ENCODE assay signal across 12 mouse cellular contexts in the genomic region with DNA sequence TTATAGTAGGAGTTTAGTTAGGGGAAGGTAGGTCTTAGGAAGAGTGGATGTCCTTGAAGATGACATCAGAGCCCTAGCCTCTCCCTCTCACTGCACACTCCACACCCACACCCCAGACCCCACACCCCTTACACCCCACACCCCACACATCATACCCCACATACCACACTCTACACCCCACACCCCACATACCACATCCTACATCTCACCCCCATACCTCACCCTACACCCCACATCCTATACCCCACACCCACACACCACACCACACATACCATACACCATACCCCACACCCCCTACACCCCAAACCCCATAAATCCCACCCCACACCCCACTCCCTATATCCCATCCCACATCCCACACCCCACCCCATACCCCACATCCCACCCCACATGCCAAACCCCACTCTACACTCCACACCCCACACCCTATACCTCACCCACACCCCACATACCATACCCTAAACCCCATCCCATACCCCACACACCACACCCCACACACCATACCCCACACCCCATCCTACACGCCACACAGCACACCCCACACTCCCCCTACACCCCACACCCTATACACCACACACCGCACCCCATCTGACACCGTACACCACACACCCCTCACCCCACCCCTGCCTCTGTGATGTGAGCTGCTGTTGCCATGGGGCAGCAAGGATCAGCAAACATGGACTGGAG.
DNase-seq lines count a peak whose midpoint lies in the region; ATAC-seq lines count a peak whose summit lies in the region.
"Had no signal": no experiment of that assay in that cellular context is flagged by ENCODE, and none has a peak within 500 bp of the region (broad histone marks: within the 10 kb centered on the region; RNA-seq: fewer than 3 reads in every experiment).

No protein-coding gene starts in this region.

- no peaks in the 10 kb centered on the region for H3K27me3 ChIP-seq in heart, embryonic 12.5 days (replicated peaks)
- H3K27me3 ChIP-seq in midbrain, embryonic 11.5 days (ENCODE audit: control insufficient read depth, insufficient read depth, low read length) = no peaks in the 10 kb centered on the region
- H3K27me3 ChIP-seq in midbrain, embryonic 10.5 days (ENCODE audit: low read depth, poor library complexity, severe bottlenecking) = no peaks in the 10 kb centered on the region
- H3K27me3 ChIP-seq in hindbrain, embryonic 16.5 days (replicated peaks; ENCODE audit: control insufficient read depth, insufficient read depth, low read length) = no peaks in the 10 kb centered on the region
- no peaks in the 10 kb centered on the region for H3K27me3 ChIP-seq in neural tube, embryonic 15.5 days (replicated peaks)

- H3K27ac ChIP-seq in heart, embryonic 12.5 days (ENCODE audit: poor library complexity, severe bottlenecking) = no peak overlapping the region
- no peak overlapping the region for H3K27ac ChIP-seq in midbrain, embryonic 11.5 days (ENCODE audit: low read depth, low read length)
- no peak overlapping the region for H3K27ac ChIP-seq in midbrain, embryonic 10.5 days (replicated peaks)
- no peak overlapping the region for H3K27ac ChIP-seq in hindbrain, embryonic 16.5 days (ENCODE audit: low read depth, low read length)
- H3K27ac ChIP-seq in neural tube, embryonic 15.5 days (replicated peaks) = no peak overlapping the region
- H3K27ac ChIP-seq: heart, embryonic 10.5 days had no signal

- 91% methylated on average over 3 of the region's 3 CpGs for WGBS in heart, embryonic 12.5 days
- WGBS in midbrain, embryonic 11.5 days = 98% methylated on average over 3 of the region's 3 CpGs
- 94% methylated on average over 3 of the region's 3 CpGs for WGBS in midbrain, embryonic 10.5 days
- 91% methylated on average over 3 of the region's 3 CpGs for WGBS in hindbrain, embryonic 16.5 days
- whole genome bisulfite sequencing in neural tube, embryonic 15.5 days = 98% methylated on average over 3 of the region's 3 CpGs

- no peak for DNase-seq in heart, adult 11 months
- DNase-seq in midbrain, embryonic 11.5 days (ENCODE audit: low spot score, missing footprints) = no peak
- DNase-seq in midbrain, embryonic 10.5 days (ENCODE audit: low spot score) = no peak
- DNase-seq in gastrocnemius, postnatal 10 days = no peak
- DNase-seq in frontal cortex, adult 2 months (ENCODE audit: extremely low spot score in 1 of 2, low spot score in 1 of 2) = no peak
- DNase-seq: cerebellum, adult 2 months; embryo, embryonic 11 days had no signal

- ATAC-seq in heart, embryonic 12.5 days (ENCODE audit: insufficient number of reproducible peaks, low FRiP score) = peak; percentile 53; the same call in 1 of the 2 replicates
- peak; percentile 16; the same call in 1 of the 2 replicates for ATAC-seq in midbrain, embryonic 11.5 days (ENCODE audit: low FRiP score)
- peak; percentile 68 for ATAC-seq in hindbrain, embryonic 16.5 days
- peak; percentile 69; the same call in 1 of the 2 replicates for ATAC-seq in neural tube, embryonic 15.5 days (ENCODE audit: low FRiP score)
- ATAC-seq: lung, postnatal 0 days had no signal

- H3K4me3 ChIP-seq in heart, embryonic 12.5 days = no peak overlapping the region
- no peak overlapping the region for H3K4me3 ChIP-seq in midbrain, embryonic 11.5 days (ENCODE audit: low read depth, low read length)
- H3K4me3 ChIP-seq in midbrain, embryonic 10.5 days = no peak overlapping the region
- no peak overlapping the region for H3K4me3 ChIP-seq in hindbrain, embryonic 16.5 days (ENCODE audit: low read length)
- no peak overlapping the region for H3K4me3 ChIP-seq in neural tube, embryonic 15.5 days (replicated peaks)
- H3K4me3 ChIP-seq: heart, embryonic 10.5 days had no signal

- no peaks in the 10 kb centered on the region for H3K9me3 ChIP-seq in heart, embryonic 12.5 days (replicated peaks)
- H3K9me3 ChIP-seq in midbrain, embryonic 11.5 days (ENCODE audit: control insufficient read depth, low read length) = no peaks in the 10 kb centered on the region
- no peaks in the 10 kb centered on the region for H3K9me3 ChIP-seq in midbrain, embryonic 10.5 days (replicated peaks)
- no peaks in the 10 kb centered on the region for H3K9me3 ChIP-seq in hindbrain, embryonic 16.5 days (ENCODE audit: control insufficient read depth, low read length)
- no peaks in the 10 kb centered on the region for H3K9me3 ChIP-seq in neural tube, embryonic 15.5 days (replicated peaks)
- H3K9me3 ChIP-seq: heart, embryonic 10.5 days had no signal

- peaks cover 14% of the 10 kb centered on the region for H3K4me1 ChIP-seq in heart, embryonic 12.5 days (replicated peaks)
- H3K4me1 ChIP-seq in midbrain, embryonic 11.5 days (ENCODE audit: control insufficient read depth, insufficient read depth, low read length) = peaks cover 6% of the 10 kb centered on the region; the same call in 1 of the 2 replicates
- H3K4me1 ChIP-seq in midbrain, embryonic 10.5 days = peaks cover 7% of the 10 kb centered on the region
- peaks cover 4% of the 10 kb centered on the region; the same call in 1 of the 2 replicates for H3K4me1 ChIP-seq in hindbrain, embryonic 16.5 days (ENCODE audit: control insufficient read depth, insufficient read depth, low read depth, low read length)
- H3K4me1 ChIP-seq in neural tube, embryonic 15.5 days = 0 out of 2 replicates have a peak, but pooled peaks cover 4% of the 10 kb centered on the region

- no peak overlapping the region for H3K4me2 ChIP-seq in heart, embryonic 12.5 days
- no peak overlapping the region for H3K4me2 ChIP-seq in midbrain, embryonic 11.5 days
- H3K4me2 ChIP-seq in hindbrain, embryonic 16.5 days (ENCODE audit: low read length) = no peak overlapping the region
- H3K4me2 ChIP-seq in neural tube, embryonic 15.5 days = no peak overlapping the region

- H3K36me3 ChIP-seq in heart, embryonic 12.5 days = no peaks in the 10 kb centered on the region
- H3K36me3 ChIP-seq in midbrain, embryonic 11.5 days (ENCODE audit: control insufficient read depth, insufficient read depth, low read length) = no peaks in the 10 kb centered on the region
- H3K36me3 ChIP-seq in midbrain, embryonic 10.5 days = no peaks in the 10 kb centered on the region
- H3K36me3 ChIP-seq in hindbrain, embryonic 16.5 days (ENCODE audit: control insufficient read depth, insufficient read depth, low read length) = no peaks in the 10 kb centered on the region
- no peaks in the 10 kb centered on the region for H3K36me3 ChIP-seq in neural tube, embryonic 15.5 days
- H3K36me3 ChIP-seq: heart, embryonic 10.5 days had no signal

- no peak overlapping the region for H3K9ac ChIP-seq in heart, embryonic 12.5 days
- no peak overlapping the region for H3K9ac ChIP-seq in midbrain, embryonic 11.5 days (ENCODE audit: low read length)
- no peak overlapping the region for H3K9ac ChIP-seq in hindbrain, embryonic 16.5 days (ENCODE audit: low read depth, low read length)
- H3K9ac ChIP-seq in neural tube, embryonic 15.5 days (replicated peaks) = no peak overlapping the region

Comparison
In these comparisons a context has a peak if more than half of its experiments do, and no peak if none do; other contexts are left out.
1. ATAC-seq: peak in every context shown above with its lines; median percentile 69 in neural tube, embryonic 15.5 days; 68 in hindbrain, embryonic 16.5 days; 53 in heart, embryonic 12.5 days; 16 in midbrain, embryonic 11.5 days.